Mouse (Mus musculus) c-Kit-negative CD71-positive TER-119-positive erythroid progenitor cells, embryonic 14.5 days (primary cell): Measurements from ENCODE around the gene Tmem192.
A peak's percentile ranks its signal among the peaks of the same experiment; 100 is the strongest.

Experiments used
- DNase-seq: peaks from one replicate; pipeline ENCODE4 v3.0.0-alpha.2; 2013; ENCODE audit warnings: low read depth, low spot score

The Tmem192 gene

DNA sequence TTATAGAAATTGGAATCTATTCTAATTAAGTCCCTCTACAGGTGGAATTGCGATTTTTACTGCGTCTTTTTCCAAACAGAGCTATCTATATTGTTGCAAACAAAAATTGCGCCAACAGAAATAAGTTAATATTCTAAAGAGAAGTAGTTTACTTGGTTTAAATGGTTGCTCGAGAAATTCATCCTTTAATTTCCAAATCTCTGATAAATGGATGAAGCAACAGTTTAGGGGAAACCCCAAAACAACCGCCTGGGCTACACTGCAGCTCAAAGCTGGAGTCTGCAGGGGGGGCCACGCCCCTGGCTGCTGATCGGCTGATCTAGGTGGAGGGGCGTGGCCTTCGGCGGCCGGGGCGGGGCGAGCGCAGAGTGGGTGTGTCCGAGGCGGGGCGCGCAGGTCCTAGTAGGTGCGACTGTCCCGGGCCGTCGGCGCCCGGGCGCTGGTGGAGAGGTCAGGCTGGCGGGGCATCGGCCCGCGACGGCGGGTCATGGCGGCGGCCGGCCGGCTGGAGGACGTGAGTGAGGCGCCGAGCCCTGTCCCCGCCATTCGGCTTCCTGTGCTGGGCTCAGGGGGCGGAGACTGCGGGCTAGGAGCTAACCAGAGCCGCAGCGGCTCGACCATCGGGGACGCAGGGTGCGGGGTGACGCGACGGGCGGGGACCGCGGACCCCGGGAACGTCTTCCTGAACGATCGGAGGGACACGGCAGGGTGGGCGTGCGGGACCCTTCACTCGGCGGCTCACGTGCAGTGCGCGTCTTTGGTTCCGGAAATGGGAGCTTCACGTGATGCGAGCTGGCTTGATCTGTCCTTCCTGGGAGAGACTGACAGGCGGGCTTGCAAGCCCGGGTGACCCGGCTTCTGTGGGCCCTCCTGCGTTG, at the start of gene Tmem192:
Gene Tmem192, plus strand, starts transcription at position 366 of the 878 bp plus-strand sequence.
- peak; percentile 76 for DNase-seq

DNA sequence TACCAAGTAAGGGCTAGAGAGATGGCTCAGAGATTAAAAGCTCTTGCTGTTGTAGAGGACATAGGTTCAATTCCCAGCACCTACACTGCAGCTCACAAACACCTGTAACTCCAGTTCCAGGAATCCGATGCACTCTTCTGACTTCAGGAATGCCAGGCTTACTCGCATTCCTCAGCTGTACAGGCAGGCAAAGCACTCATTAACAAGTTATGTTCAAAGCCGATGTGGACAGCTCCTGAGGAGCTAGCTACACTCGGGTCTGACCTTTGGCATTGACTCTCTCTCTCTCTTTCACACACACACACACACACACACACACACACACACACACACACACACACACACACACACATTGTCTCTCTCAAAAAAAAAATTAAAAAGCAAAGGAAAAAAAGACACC, 48.3 kb upstream of the Tmem192 start:
- DNase-seq: no peak

- DNase-seq: no peak
Measured at GRCm38 (mm10) chr8:64900645-64901044, 46.3 kb upstream of the Tmem192 start.

GRCm38 (mm10) chr8:64901527-64902156, 45.3 kb upstream of the Tmem192 start:
- no peak for DNase-seq

- no peak for DNase-seq
Measured at GRCm38 (mm10) chr8:64902191-64902590, 44.8 kb upstream of the Tmem192 start.

- DNase-seq: no peak
Measured at GRCm38 (mm10) chr8:64903778-64904177, 43.2 kb upstream of the Tmem192 start.

DNA sequence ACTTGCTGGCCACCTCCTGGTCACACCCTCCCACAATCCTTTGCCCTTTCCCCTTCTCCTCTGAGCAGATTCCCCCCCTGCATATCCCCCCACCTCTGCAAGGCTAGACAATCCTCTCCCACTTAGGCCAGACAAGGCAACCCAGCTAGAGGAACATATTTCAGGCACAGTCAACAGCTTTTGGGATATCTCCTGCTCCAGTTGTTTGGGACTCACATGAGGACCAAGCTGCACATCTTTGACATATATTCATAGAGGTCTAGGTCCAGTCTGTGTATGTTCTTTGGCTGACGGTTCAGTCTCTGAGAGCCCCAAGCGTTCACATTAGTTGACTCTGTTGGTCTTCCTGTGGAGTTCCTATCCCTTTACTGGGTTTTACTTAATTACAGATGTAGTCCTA, 37.0 kb upstream of the Tmem192 start:
- no peak for DNase-seq

DNA sequence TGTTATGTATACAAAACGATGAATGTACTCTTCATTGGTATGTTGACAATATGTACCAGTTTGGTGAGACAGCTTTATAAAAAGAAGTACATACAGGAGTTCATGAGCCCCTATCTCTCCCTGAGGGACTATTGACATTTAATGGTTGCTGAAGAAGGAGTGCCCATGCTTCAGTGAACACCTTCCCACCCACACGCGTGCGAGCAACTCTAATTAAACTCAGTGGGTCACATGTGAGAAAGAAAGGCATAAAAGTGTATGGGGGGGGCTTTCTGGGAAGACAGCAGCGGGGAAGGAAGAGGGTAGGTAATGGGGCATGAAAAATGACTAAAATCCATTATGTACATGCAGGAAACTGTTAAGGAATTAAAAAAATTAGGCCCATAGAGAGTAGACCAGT, 30.2 kb upstream of the Tmem192 start:
- DNase-seq: no peak

GRCm38 (mm10) chr8:64923329-64923728, 23.7 kb upstream of the Tmem192 start:
- no peak for DNase-seq

GRCm38 (mm10) chr8:64925762-64926161, 21.2 kb upstream of the Tmem192 start:
- no peak for DNase-seq

DNA sequence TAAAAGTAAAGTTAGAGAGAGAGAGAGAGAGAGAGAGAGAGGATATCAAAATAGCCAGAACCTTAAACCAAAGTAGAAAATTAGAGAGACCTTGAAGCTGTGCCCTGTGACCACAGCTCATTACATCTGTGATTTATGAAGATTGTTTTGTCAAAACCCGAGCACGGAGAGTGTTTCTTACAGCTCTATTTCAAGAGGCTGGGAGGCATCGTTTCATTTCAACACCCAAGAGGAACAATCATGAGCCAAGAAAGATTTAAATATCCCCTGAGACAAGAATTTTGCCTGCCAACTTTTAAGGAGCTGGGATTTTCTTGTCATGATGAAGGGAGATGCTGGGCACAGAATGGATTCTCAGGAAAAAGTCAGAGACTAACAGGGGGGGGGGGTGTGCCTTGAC, 20.6 kb upstream of the Tmem192 start:
- no peak for DNase-seq

DNA sequence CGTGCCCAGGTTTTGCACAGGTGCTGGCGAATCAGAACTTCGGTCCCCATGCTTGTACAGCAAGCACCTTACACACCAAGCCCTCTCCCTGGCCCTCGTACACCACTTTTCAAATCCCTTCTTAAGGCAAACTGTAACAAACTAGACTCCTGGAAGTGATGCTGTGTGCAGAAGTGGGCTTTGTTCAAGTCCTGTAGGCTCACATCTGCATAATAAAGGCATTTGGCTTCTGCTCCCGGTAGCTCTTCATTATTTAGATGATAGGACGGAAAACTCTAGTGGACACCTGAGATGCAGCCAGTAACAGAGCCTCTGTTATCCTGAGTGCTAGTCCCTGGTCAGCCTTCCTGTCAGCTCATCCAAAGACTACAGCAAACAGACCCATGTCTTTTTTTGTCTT, 18.0 kb upstream of the Tmem192 start:
- no peak for DNase-seq

GRCm38 (mm10) chr8:64934997-64935396, 12.0 kb upstream of the Tmem192 start:
- no peak for DNase-seq

DNA sequence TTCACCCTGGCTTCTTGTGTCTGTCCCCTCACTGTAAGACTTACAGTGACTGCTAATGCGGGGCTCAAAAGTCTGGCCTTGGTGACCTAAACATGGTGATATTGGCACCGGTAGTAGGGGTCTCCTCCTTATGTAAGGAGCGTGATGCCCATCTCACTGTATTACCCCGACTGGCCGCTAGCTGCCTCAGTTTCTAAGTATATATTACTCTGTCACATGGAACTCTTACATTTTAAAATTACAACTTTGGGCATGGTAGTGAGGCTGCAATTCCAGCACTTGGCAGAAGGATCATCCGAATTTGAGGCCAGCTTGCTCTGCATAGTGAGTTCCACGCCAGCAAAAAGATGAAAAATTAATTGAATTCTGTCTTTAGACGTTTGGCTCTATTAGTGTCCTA, 6.0 kb upstream of the Tmem192 start:
- DNase-seq: no peak

GRCm38 (mm10) chr8:64941495-64941894, 5.5 kb upstream of the Tmem192 start:
- peak; percentile 25 for DNase-seq

DNA sequence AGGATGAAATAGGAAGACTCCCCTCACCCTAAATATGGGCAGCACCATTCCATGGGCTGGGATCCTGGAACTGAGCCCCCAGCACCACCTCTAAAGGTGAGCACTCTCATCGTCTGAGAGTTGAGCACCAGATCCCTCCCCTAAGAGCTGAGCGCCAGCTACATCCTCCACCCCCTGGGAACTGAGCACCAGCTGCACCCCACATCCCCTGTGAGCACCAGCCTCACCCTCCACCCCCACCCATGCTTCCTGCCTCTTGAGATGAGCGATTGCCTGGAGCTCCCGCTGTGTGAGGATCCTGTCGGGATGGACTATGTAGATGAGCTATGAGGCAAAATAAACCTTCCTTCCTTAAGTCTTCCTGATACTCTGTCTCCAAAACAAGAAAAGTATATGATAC, 4.0 kb upstream of the Tmem192 start:
- DNase-seq: no peak

- no peak for DNase-seq
Measured at GRCm38 (mm10) chr8:64944831-64945230, 2.2 kb upstream of the Tmem192 start.

- DNase-seq: no peak
Measured at GRCm38 (mm10) chr8:64945606-64946005, 1.4 kb upstream of the Tmem192 start.

DNA sequence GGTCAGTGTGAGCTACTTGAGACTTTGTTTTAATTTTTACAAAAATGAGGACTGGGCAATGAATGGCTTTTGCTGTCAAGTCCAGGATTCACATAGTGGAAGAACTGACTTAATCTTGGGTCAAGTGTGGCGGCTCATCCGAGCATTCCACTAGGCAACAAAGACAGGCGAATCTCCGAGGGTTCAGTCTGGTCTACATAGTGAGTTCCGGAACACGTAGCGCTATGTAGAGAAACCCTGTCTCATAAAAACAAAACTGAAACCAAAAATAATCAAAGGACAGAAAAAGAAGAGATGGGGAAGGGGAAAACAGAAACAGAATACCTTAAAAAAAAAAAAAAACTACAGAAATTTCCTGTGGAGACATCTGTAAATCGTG, 555 bp upstream of the Tmem192 start:
- no peak for DNase-seq

DNA sequence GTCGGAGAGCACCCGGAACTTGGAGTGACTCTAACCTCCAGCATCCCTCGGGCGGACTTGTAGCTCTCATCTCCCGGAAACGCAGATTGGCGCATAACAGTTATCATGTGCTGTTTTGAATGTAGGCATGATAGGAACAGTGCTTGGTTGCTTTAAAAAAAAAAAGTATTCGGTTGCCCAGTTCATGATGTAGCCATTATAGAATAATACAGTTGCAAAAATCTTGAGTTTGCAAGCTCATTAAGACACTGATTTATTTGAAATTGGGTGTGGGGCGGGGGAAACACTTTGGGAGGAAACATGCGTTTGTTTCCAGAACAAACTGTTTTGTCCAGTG, 681 bp downstream of the Tmem192 start:
- DNase-seq: peak; percentile 3

- no peak for DNase-seq
Measured at GRCm38 (mm10) chr8:64948371-64948770, 1.4 kb downstream of the Tmem192 start.

DNA sequence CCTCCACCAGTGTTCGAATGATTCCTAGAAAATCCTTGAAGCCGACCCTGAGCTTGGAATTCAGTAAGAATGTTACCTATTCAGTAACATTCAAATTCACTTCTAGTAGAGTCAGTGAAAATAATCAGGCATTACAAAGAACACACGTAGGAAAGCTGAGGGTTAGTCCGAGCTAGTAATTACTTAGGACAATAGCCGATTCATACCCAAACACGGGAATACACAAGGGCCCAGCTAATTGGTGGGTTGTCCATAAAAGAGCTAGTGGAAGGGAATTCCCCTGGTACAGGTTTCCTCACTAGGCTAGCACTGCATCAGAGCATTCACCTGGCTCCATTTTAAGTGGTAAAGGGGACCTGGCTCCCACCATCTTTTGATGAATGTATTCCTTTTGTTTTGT, 5.1 kb downstream of the Tmem192 start:
- no peak for DNase-seq

- no peak for DNase-seq
Measured at GRCm38 (mm10) chr8:64959025-64959424, 12.0 kb downstream of the Tmem192 start.
